Mouse (Mus musculus) natural killer cell, adult 2 months (primary cell): ENCODE data around the gene Rsph3b.
"Not testable (repeated sequence)": the region's sequence is repeated elsewhere in the genome, so short reads cannot be mapped to it uniquely, and the experiment has no call there.

Source experiments
- DNase-seq, 2 experiments: peaks; one replicate each; pipeline ENCODE4 v3.0.0; 2022; ENCODE audit warnings: low spot score in 2 of 2

The Rsph3b gene

GRCm38 (mm10) chr17:6958881-6959280 is 10.4 kb upstream of the Rsph3b start:
- DNase-seq = not testable (repeated sequence)

- DNase-seq = not testable (repeated sequence)
These were observed 317 bp upstream of the Rsph3b start for GRCm38 (mm10) chr17:6948769-6949228.

- DNase-seq = not testable (repeated sequence)
These were observed 872 bp downstream of the Rsph3b start for GRCm38 (mm10) chr17:6947637-6947983.

- DNase-seq = not testable (repeated sequence)
These were observed 5.9 kb downstream of the Rsph3b start for GRCm38 (mm10) chr17:6942560-6942959.

- DNase-seq = not testable (repeated sequence)
These were observed 16.9 kb downstream of the Rsph3b start for GRCm38 (mm10) chr17:6931625-6932024.

- DNase-seq = not testable (repeated sequence)
These were observed 28.1 kb downstream of the Rsph3b start for GRCm38 (mm10) chr17:6920351-6920894.

- DNase-seq = not testable (repeated sequence)
These were observed 29.1 kb downstream of the Rsph3b start for GRCm38 (mm10) chr17:6919388-6919787.

- DNase-seq = not testable (repeated sequence)
These were observed 33.2 kb downstream of the Rsph3b start for GRCm38 (mm10) chr17:6915282-6915681.

GRCm38 (mm10) chr17:6914066-6914465 is 34.4 kb downstream of the Rsph3b start:
- not testable (repeated sequence) for DNase-seq

- DNase-seq = not testable (repeated sequence)
These were observed 48.1 kb downstream of the Rsph3b start for GRCm38 (mm10) chr17:6900361-6900760.

- not testable (repeated sequence) for DNase-seq
These were observed 50.4 kb downstream of the Rsph3b start for GRCm38 (mm10) chr17:6897996-6898562.

- DNase-seq = no peak
These were observed 51.7 kb downstream of the Rsph3b start for GRCm38 (mm10) chr17:6896756-6897155.

GRCm38 (mm10) chr17:6893332-6893731 is 55.1 kb downstream of the Rsph3b start:
- no peak for DNase-seq

GRCm38 (mm10) chr17:6891966-6892934 is 56.2 kb downstream of the Rsph3b start:
- DNase-seq = no peak

- DNase-seq = no peak
These were observed 62.0 kb downstream of the Rsph3b start for GRCm38 (mm10) chr17:6886445-6886844.

GRCm38 (mm10) chr17:6884531-6884930 is 64.0 kb downstream of the Rsph3b start:
- no peak for DNase-seq

- no peak for DNase-seq
These were observed 67.2 kb downstream of the Rsph3b start for GRCm38 (mm10) chr17:6881306-6881705.

- no peak for DNase-seq
These were observed 77.1 kb downstream of the Rsph3b start for GRCm38 (mm10) chr17:6871421-6871820.

GRCm38 (mm10) chr17:6868810-6869209 is 79.7 kb downstream of the Rsph3b start:
- DNase-seq = no peak

GRCm38 (mm10) chr17:6867740-6868139 is 80.7 kb downstream of the Rsph3b start:
- DNase-seq = no peak

- no peak for DNase-seq
These were observed 81.9 kb downstream of the Rsph3b start for GRCm38 (mm10) chr17:6866576-6866975.

GRCm38 (mm10) chr17:6865580-6865979 is 82.9 kb downstream of the Rsph3b start:
- DNase-seq = no peak
